Mouse (Mus musculus) kidney, postnatal 0 days (tissue): Measurements from ENCODE around the gene Rpl36a. TPM values are rescaled to one million over a fixed set of nuclear protein-coding genes. Genes with fewer than 3 reads are reported as not detected.

Experiments
- ATAC-seq: fragments of 200-750 bp; cut with Nextera tagmentation; replicated peaks from 2 replicates; pipeline ENCODE4 v1.8.0; 2017; ENCODE audit warnings: low read depth, moderate number of reproducible peaks, moderate TSS enrichment, moderate library complexity; ENCODE audit not compliant: low FRiP score
- DNase-seq: peaks from one replicate; pipeline ENCODE4 v3.0.0-alpha.2; 2016; ENCODE audit warnings: low spot score
- H3K27ac ChIP-seq: fragments of 300-500 bp; sonication (generic); 2 replicates; pipeline ENCODE4 v1.5.1; 2014; ENCODE audit warnings: mild to moderate bottlenecking
- H3K27me3 ChIP-seq: fragments of 300-500 bp; sonication (generic); 2 replicates; pipeline ENCODE4 v1.6.1; 2014; ENCODE audit warnings: low read length, mixed read lengths; ENCODE audit not compliant: insufficient read depth
- H3K36me3 ChIP-seq: fragments of 300-500 bp; sonication (generic); 2 replicates; pipeline ENCODE4 v1.6.1; 2014; ENCODE audit warnings: low read length, mixed read lengths; ENCODE audit not compliant: insufficient read depth
- H3K4me1 ChIP-seq: fragments of 300-500 bp; sonication (generic); replicated peaks from 2 replicates; pipeline ENCODE4 v1.6.1; 2014; ENCODE audit warnings: antibody characterized with exemption, low read length, mixed read lengths; ENCODE audit not compliant: insufficient read depth
- H3K4me2 ChIP-seq: fragments of 300-500 bp; sonication (generic); 2 replicates; pipeline ENCODE4 v1.6.1; 2014; ENCODE audit warnings: mild to moderate bottlenecking, low read length, moderate library complexity, mixed read lengths
- H3K4me3 ChIP-seq: fragments of 300-500 bp; sonication (generic); replicated peaks from 2 replicates; pipeline ENCODE4 v1.5.1; 2014; ENCODE audit warnings: low read depth, low read length
- H3K9ac ChIP-seq: fragments of 300-500 bp; sonication (generic); 2 replicates; pipeline ENCODE4 v1.6.1; 2014; ENCODE audit warnings: low read depth, low read length
- H3K9me3 ChIP-seq: fragments of 300-500 bp; sonication (generic); replicated peaks from 2 replicates; pipeline ENCODE4 v1.6.1; 2016; ENCODE audit warnings: low read length, inconsistent platforms, mixed read lengths
- CTCF ChIP-seq: IDR thresholded peaks from 2 replicates; pipeline ENCODE4 v1.5.1; 2016; ENCODE audit warnings: antibody characterized with exemption, low read depth, mild to moderate bottlenecking, moderate library complexity
- WGBS: fragments of 180-500 bp; shearing (Covaris S2); extraction: QIAGEN DNeasy Blood & Tissue Kit; methylation state at CpG from one replicate; pipeline ENCODE4 v1.1.7; 2014; 5-methylcytosine and 5-hydroxymethylcytosine counted together
- polyA plus RNA-seq: library from polyadenylated mRNA; unstranded; fragments of >200 nt; fragmentation: Nextera tagmentation; extraction: Ambion mirVana; gene quantifications from 2 replicates; pipeline ENCODE4 v1.2.1, GENCODE M21; 2015

The Rpl36a gene
- polyA plus RNA-seq, 1 experiment from 2014 or later = 613 TPM

- no peak for TF ChIP-seq CTCF
- Histone ChIP-seq H3K4me1 (no peaks in the 10 kb centered on the region), H3K27ac (no peak overlapping the region), H3K27me3 (no peaks in the 10 kb centered on the region), H3K9ac (no peak overlapping the region), H3K4me3 (no peak overlapping the region), H3K9me3 (no peaks in the 10 kb centered on the region), H3K36me3 (no peaks in the 10 kb centered on the region), H3K4me2 (no peak overlapping the region)
- no peak for DNase-seq
- ATAC-seq = no peak
- WGBS = 84% methylated on average over 4 of the region's 4 CpGs
Observed at GRCm38 (mm10) chrX:134547330-134547729, 38.1 kb upstream of the Rpl36a start.

GRCm38 (mm10) chrX:134550903-134551302 lies 34.6 kb upstream of the Rpl36a start:
- TF ChIP-seq CTCF = peak; percentile 78
- ATAC-seq = no peak
- peak; percentile 65 for DNase-seq
- WGBS = 15% methylated on average over 5 of the region's 5 CpGs
- Histone ChIP-seq H3K27ac (no peak overlapping the region), H3K27me3 (no peaks in the 10 kb centered on the region), H3K9ac (no peak overlapping the region), H3K36me3 (no peaks in the 10 kb centered on the region), H3K4me2 (no peak overlapping the region), H3K9me3 (no peaks in the 10 kb centered on the region), H3K4me3 (no peak overlapping the region), H3K4me1 (no peaks in the 10 kb centered on the region)

GRCm38 (mm10) chrX:134553326-134553725 lies 32.1 kb upstream of the Rpl36a start:
- TF ChIP-seq CTCF = no peak
- WGBS = 85% methylated on average over 4 of the region's 4 CpGs
- H3K9ac ChIP-seq = no peak overlapping the region
- H3K4me1 ChIP-seq = no peaks in the 10 kb centered on the region
- H3K9me3 ChIP-seq = no peaks in the 10 kb centered on the region
- no peak overlapping the region for H3K4me2 ChIP-seq
- DNase-seq (no peak), ATAC-seq (no peak)
- H3K4me3 ChIP-seq = no peak overlapping the region
- no peak overlapping the region for H3K27ac ChIP-seq
- H3K36me3 ChIP-seq = no peaks in the 10 kb centered on the region
- no peaks in the 10 kb centered on the region for H3K27me3 ChIP-seq

- no peaks in the 10 kb centered on the region for H3K9me3 ChIP-seq
- no peaks in the 10 kb centered on the region for H3K27me3 ChIP-seq
- no peaks in the 10 kb centered on the region for H3K36me3 ChIP-seq
- DNase-seq (no peak), ATAC-seq (no peak)
- H3K4me1 ChIP-seq = no peaks in the 10 kb centered on the region
- no peak overlapping the region for H3K4me3 ChIP-seq
- no peak overlapping the region for H3K27ac ChIP-seq
- TF ChIP-seq CTCF = no peak
- no peak overlapping the region for H3K9ac ChIP-seq
- 68% methylated on average over 6 of the region's 6 CpGs for WGBS
- no peak overlapping the region for H3K4me2 ChIP-seq
Observed at GRCm38 (mm10) chrX:134554425-134554824, 31.0 kb upstream of the Rpl36a start.

GRCm38 (mm10) chrX:134564326-134564725 lies 21.1 kb upstream of the Rpl36a start:
- no peak for TF ChIP-seq CTCF
- H3K27ac ChIP-seq = no peak overlapping the region
- no peak for DNase-seq
- H3K27me3 ChIP-seq = no peaks in the 10 kb centered on the region
- 73% methylated on average over 4 of the region's 4 CpGs for WGBS
- H3K4me2 ChIP-seq = no peak overlapping the region
- no peak overlapping the region for H3K9ac ChIP-seq
- H3K4me1 ChIP-seq = no peaks in the 10 kb centered on the region
- H3K36me3 ChIP-seq = no peaks in the 10 kb centered on the region
- no peaks in the 10 kb centered on the region for H3K9me3 ChIP-seq
- H3K4me3 ChIP-seq = no peak overlapping the region
- no peak for ATAC-seq

- 79% methylated on average over 8 of the region's 8 CpGs for WGBS
- Histone ChIP-seq H3K9me3 (no peaks in the 10 kb centered on the region), H3K36me3 (no peaks in the 10 kb centered on the region), H3K9ac (no peak overlapping the region), H3K27me3 (no peaks in the 10 kb centered on the region), H3K4me2 (no peak overlapping the region), H3K27ac (no peak overlapping the region), H3K4me1 (no peaks in the 10 kb centered on the region), H3K4me3 (no peak overlapping the region)
- ATAC-seq = no peak
- no peak for TF ChIP-seq CTCF
- no peak for DNase-seq
Observed at GRCm38 (mm10) chrX:134566536-134567222, 18.8 kb upstream of the Rpl36a start.

- H3K27ac ChIP-seq = no peak overlapping the region
- no peak for TF ChIP-seq CTCF
- no peaks in the 10 kb centered on the region for H3K36me3 ChIP-seq
- H3K4me2 ChIP-seq = no peak overlapping the region
- no peaks in the 10 kb centered on the region for H3K27me3 ChIP-seq
- DNase-seq = no peak
- 79% methylated on average over 4 of the region's 4 CpGs for WGBS
- H3K9ac ChIP-seq = no peak overlapping the region
- no peaks in the 10 kb centered on the region for H3K9me3 ChIP-seq
- ATAC-seq = no peak
- H3K4me1 ChIP-seq = no peaks in the 10 kb centered on the region
- no peak overlapping the region for H3K4me3 ChIP-seq
Observed at GRCm38 (mm10) chrX:134577896-134578295, 7.6 kb upstream of the Rpl36a start.
